Mouse (Mus musculus) left cerebral cortex, adult 8-10 months (tissue): ENCODE data around the gene Gsc. TPM values are rescaled to one million over a fixed set of nuclear protein-coding genes. Genes with fewer than 3 reads are reported as not detected.
A peak's percentile ranks its signal among the peaks of the same experiment; 100 is the strongest.

Experiments used
- DNase-seq, 2 experiments: peaks; one replicate each; pipeline ENCODE4 v3.0.0; 2022; ENCODE audit warnings: low spot score in 2 of 2
- total RNA-seq, 4 experiments: library from RNA; stranded (reverse); gene quantifications; 2 replicates each; pipeline ENCODE4 v1.2.4; 2022

The Gsc gene
- total RNA-seq: not detected

GRCm38 (mm10) chr12:104472601-104473424 is at the start of gene Gsc:
Gene Gsc (minus strand): TSS chr12:104473330.
- no peak for DNase-seq

- DNase-seq: no peak
These were observed 46.6 kb upstream of the Gsc start for GRCm38 (mm10) chr12:104519721-104520120.

- DNase-seq: no peak
These were observed 34.8 kb upstream of the Gsc start for GRCm38 (mm10) chr12:104507911-104508310.

- peak in 1 of 2 experiments; percentile 8 for DNase-seq
These were observed 18.9 kb upstream of the Gsc start for GRCm38 (mm10) chr12:104492009-104492408.

- no peak for DNase-seq
These were observed 13.1 kb upstream of the Gsc start for GRCm38 (mm10) chr12:104486205-104486604.

- DNase-seq: no peak
These were observed 12.0 kb upstream of the Gsc start for GRCm38 (mm10) chr12:104485161-104485560.

- no peak for DNase-seq
These were observed 7.9 kb upstream of the Gsc start for GRCm38 (mm10) chr12:104481007-104481406.

GRCm38 (mm10) chr12:104478193-104478592 is 5.1 kb upstream of the Gsc start:
- DNase-seq: no peak

- no peak for DNase-seq
These were observed 4.4 kb upstream of the Gsc start for GRCm38 (mm10) chr12:104477501-104477900.

- peak in 1 of 2 experiments; percentile 1 for DNase-seq
These were observed 3.9 kb upstream of the Gsc start for GRCm38 (mm10) chr12:104477066-104477465.

GRCm38 (mm10) chr12:104475946-104476345 is 2.8 kb upstream of the Gsc start:
- DNase-seq: peak in 1 of 2 experiments; percentile 1

GRCm38 (mm10) chr12:104474881-104475740 is 2.0 kb upstream of the Gsc start:
- DNase-seq: peak in 1 of 2 experiments; percentile 6

- DNase-seq: peak in 1 of 2 experiments; percentile 3
These were observed 1.2 kb upstream of the Gsc start for GRCm38 (mm10) chr12:104474191-104474871.

- DNase-seq: no peak
These were observed 362 bp upstream of the Gsc start for GRCm38 (mm10) chr12:104473492-104473891.

GRCm38 (mm10) chr12:104472218-104472525 is 958 bp downstream of the Gsc start:
- DNase-seq: no peak

- DNase-seq: peak in 1 of 2 experiments; percentile 21
These were observed 1.5 kb downstream of the Gsc start for GRCm38 (mm10) chr12:104471351-104472217.

- DNase-seq: no peak
These were observed 2.5 kb downstream of the Gsc start for GRCm38 (mm10) chr12:104470646-104471045.

- DNase-seq: no peak
These were observed 4.3 kb downstream of the Gsc start for GRCm38 (mm10) chr12:104468783-104469182.

GRCm38 (mm10) chr12:104467372-104467771 is 5.8 kb downstream of the Gsc start:
- DNase-seq: no peak

- DNase-seq: no peak
These were observed 6.2 kb downstream of the Gsc start for GRCm38 (mm10) chr12:104466930-104467329.

- no peak for DNase-seq
These were observed 11.8 kb downstream of the Gsc start for GRCm38 (mm10) chr12:104461372-104461771.
